Mouse (Mus musculus): ENCODE measurements around the gene Sco2. TPM values are rescaled to one million over a fixed set of nuclear protein-coding genes. Genes with fewer than 3 reads are reported as not detected.

Sco2 gene
- polyA plus RNA-seq, 1 experiment from 2014 or later = 2.4 TPM

DNA sequence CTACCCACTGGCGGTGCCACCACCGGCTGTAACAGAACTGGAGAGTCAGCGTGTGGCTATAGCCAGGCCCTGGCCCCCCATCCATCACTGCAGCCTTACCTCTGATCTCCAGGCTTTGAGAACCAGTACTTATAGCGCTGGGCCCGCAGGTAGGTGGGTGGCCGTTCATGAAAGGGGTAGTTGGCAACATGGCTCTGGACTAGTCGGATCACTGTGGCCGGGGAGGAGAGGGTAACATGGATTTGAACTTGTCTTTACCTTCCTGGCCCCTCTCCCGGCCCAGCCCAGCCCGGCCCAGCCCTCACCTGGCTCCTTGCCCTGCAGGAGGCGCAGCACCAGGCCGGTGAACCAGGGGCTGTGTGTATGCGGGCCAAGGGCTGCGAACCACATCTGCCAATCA lies 21.6 kb downstream of the Sco2 start:
- Histone ChIP-seq H3K27me3 (no peaks in the 10 kb centered on the region), H3K4me3 (replicated peaks) (no peak overlapping the region), H3K4me1 (replicated peaks) (peaks cover 22% of the 10 kb centered on the region), H3K36me3 (replicated peaks) (peaks cover 48% of the 10 kb centered on the region), H3K27ac (replicated peaks) (no peak overlapping the region), H3K9ac (no peak overlapping the region), H3K4me2 (no peak overlapping the region), H3K9me3 (replicated peaks) (no peaks in the 10 kb centered on the region)
- no peak for ATAC-seq (ENCODE audit: insufficient read depth)
- 92% methylated on average over 14 of the region's 14 CpGs for WGBS (ENCODE audit: insufficient replicate concordance)

DNA sequence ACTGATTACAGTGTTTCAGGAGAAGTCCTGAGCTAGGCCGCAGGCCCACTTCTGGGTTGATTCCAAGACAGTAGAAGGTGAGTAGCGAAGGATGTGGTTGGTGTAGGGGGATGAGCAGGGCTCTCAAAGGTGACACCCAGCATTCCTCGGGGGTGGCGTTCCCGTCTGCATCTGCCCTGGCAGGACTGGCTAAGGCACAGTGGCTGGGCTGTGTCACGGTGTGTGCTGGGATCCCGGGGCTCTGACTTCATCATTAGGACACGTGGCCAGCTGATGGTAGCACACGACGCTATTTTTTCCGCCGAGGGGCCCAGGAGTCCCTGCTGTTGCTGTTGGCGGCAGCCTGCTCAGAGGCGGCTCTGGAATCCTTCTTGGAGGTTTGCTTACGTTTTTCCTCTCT lies 22.3 kb downstream of the Sco2 start:
- no peak overlapping the region for H3K9ac ChIP-seq
- no peak overlapping the region for H3K27ac ChIP-seq (replicated peaks)
- no peaks in the 10 kb centered on the region for H3K27me3 ChIP-seq
- peaks cover 46% of the 10 kb centered on the region for H3K36me3 ChIP-seq (replicated peaks)
- no peaks in the 10 kb centered on the region for H3K9me3 ChIP-seq (replicated peaks)
- H3K4me1 ChIP-seq (replicated peaks) = peaks cover 17% of the 10 kb centered on the region
- H3K4me2 ChIP-seq = no peak overlapping the region
- 88% methylated on average over 15 of the region's 15 CpGs for WGBS (ENCODE audit: insufficient replicate concordance)
- no peak overlapping the region for H3K4me3 ChIP-seq (replicated peaks)
- ATAC-seq (ENCODE audit: insufficient read depth) = no peak

DNA sequence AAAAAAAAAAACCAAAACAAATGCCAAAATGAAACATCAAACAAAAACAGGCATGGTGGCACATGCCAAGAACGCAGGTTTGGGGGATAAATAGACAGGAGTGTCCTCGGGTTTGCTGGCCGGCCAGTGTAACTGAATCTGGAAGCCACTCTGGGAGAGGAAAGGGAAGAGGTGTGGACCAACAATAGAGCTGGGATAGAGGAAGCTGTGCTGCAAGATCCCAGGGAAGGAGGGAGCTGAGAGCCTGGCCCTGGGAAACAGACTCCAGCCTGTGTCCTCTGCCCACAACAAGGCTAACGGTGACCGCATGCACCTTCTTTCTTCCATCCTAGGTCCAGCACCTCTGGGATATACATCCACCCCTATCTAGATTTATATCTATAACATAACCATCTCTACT lies 23.2 kb downstream of the Sco2 start:
- WGBS (ENCODE audit: insufficient replicate concordance) = 72% methylated on average over 5 of the region's 5 CpGs
- H3K27ac ChIP-seq (replicated peaks) = no peak overlapping the region
- H3K9ac ChIP-seq = no peak overlapping the region
- H3K4me3 ChIP-seq (replicated peaks) = no peak overlapping the region
- no peak overlapping the region for H3K4me2 ChIP-seq
- no peaks in the 10 kb centered on the region for H3K27me3 ChIP-seq
- ATAC-seq (ENCODE audit: insufficient read depth) = no peak
- H3K9me3 ChIP-seq (replicated peaks) = no peaks in the 10 kb centered on the region
- peaks cover 46% of the 10 kb centered on the region for H3K36me3 ChIP-seq (replicated peaks)
- H3K4me1 ChIP-seq (replicated peaks) = peaks cover 17% of the 10 kb centered on the region

DNA sequence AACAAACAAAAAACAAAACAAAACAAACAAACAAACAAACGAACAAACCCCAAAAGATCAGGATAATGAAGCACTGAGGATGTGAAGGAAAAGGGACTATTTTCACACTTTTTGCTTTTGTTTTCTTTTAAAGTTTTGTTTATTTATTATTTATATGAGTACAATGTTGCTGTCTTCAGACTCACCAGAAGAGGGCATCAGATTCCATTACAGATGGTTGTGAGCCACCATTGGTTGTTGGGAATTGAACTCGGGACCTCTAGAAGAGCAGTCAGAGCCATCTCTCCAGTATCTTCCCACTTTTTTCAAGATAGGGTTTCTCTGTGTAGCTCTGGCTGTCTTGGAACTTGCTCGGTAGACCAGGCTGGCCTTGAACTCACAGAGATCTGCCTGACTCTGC lies 30.3 kb downstream of the Sco2 start:
- no peak for ATAC-seq (ENCODE audit: insufficient read depth)
- no peaks in the 10 kb centered on the region for H3K27me3 ChIP-seq
- H3K9me3 ChIP-seq (replicated peaks) = no peaks in the 10 kb centered on the region
- no peaks in the 10 kb centered on the region for H3K36me3 ChIP-seq (replicated peaks)
- no peak overlapping the region for H3K9ac ChIP-seq
- H3K27ac ChIP-seq (replicated peaks) = no peak overlapping the region
- H3K4me2 ChIP-seq = no peak overlapping the region
- H3K4me3 ChIP-seq (replicated peaks) = no peak overlapping the region
- no peaks in the 10 kb centered on the region for H3K4me1 ChIP-seq (replicated peaks)
- 59% methylated on average over 3 of the region's 3 CpGs for WGBS (ENCODE audit: insufficient replicate concordance)

DNA sequence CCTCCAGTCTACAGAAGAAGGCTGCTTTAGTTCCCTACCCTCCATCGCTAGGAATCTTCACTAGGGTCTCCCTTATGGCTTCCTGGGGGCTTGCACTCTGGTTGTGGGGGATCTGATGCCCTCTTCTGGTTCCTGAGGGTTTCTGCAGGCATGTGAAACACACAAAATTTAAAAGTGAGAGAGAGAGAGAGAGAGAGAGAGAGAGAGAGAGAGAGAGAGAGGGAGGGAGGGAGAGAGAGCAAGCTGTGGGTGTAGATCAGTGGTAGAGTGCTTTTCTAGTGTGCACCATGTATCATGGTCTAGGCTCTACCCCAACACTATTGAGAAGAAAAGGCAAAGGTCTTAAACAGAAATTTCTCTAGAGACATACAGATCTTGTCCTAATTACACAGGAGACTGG lies 32.0 kb downstream of the Sco2 start:
- Histone ChIP-seq H3K27ac (replicated peaks) (no peak overlapping the region), H3K27me3 (no peaks in the 10 kb centered on the region), H3K4me3 (replicated peaks) (no peak overlapping the region), H3K9me3 (replicated peaks) (no peaks in the 10 kb centered on the region), H3K4me1 (replicated peaks) (no peaks in the 10 kb centered on the region), H3K4me2 (no peak overlapping the region), H3K9ac (no peak overlapping the region), H3K36me3 (replicated peaks) (no peaks in the 10 kb centered on the region)
- ATAC-seq (ENCODE audit: insufficient read depth) = no peak
- 53% methylated on average over 1 of the region's 1 CpGs for WGBS (ENCODE audit: insufficient replicate concordance)

DNA sequence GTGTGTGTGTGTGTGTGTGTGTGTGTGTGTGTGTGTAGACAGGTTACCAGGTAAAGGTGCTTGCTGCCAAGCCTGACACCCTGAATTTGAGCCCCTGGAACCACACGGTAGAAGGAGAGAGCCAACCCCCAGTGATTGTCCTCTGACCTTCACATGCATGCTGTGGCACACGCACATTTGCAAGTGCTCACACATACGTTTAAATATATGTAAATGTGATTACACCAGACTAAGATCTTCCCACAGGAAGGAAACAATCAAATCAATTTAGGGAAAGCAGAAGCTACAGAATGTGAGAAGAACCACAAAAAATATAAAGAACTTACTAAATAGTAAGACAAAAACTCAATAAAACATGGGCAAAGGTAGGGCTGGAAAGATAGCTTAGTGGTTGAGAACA lies 33.5 kb downstream of the Sco2 start:
- 30% methylated on average over 3 of the region's 3 CpGs for WGBS (ENCODE audit: insufficient replicate concordance)

DNA sequence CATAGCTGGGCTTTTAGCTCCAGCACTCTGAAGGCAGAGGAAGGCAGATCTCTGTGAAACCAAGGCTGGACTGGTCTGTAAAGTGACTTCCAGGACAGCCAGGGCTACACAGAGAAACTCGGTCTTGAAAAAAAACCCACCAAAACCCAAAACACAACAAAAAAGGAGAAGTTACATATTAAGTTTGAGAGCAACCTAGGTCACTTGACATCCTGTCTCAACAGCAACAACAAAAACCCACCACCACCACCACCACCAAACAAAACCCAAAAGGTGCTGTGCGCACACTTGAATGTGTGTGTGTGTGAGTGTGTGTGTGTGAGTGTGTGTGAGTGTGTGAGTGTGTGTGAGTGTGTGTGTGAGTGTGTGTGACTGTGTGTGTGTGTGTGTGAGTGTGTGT lies 34.0 kb downstream of the Sco2 start:
- 36% methylated on average over 2 of the region's 2 CpGs for WGBS (ENCODE audit: insufficient replicate concordance)
- no peak overlapping the region for H3K4me2 ChIP-seq
- no peak overlapping the region for H3K4me3 ChIP-seq (replicated peaks)
- H3K27me3 ChIP-seq = no peaks in the 10 kb centered on the region
- H3K27ac ChIP-seq (replicated peaks) = no peak overlapping the region
- H3K4me1 ChIP-seq (replicated peaks) = no peaks in the 10 kb centered on the region
- no peaks in the 10 kb centered on the region for H3K9me3 ChIP-seq (replicated peaks)
- H3K9ac ChIP-seq = no peak overlapping the region
- no peaks in the 10 kb centered on the region for H3K36me3 ChIP-seq (replicated peaks)
- ATAC-seq (ENCODE audit: insufficient read depth) = no peak

More for the DNA sequence above, 33.5 kb downstream of the Sco2 start:
- no peaks in the 10 kb centered on the region for H3K9me3 ChIP-seq (replicated peaks)
- H3K27me3 ChIP-seq = no peaks in the 10 kb centered on the region
- H3K4me3 ChIP-seq (replicated peaks) = no peak overlapping the region
- H3K36me3 ChIP-seq (replicated peaks) = no peaks in the 10 kb centered on the region
- no peak for ATAC-seq (ENCODE audit: insufficient read depth)
- no peak overlapping the region for H3K4me2 ChIP-seq
- no peak overlapping the region for H3K9ac ChIP-seq
- no peak overlapping the region for H3K27ac ChIP-seq (replicated peaks)
- H3K4me1 ChIP-seq (replicated peaks) = no peaks in the 10 kb centered on the region

DNA sequence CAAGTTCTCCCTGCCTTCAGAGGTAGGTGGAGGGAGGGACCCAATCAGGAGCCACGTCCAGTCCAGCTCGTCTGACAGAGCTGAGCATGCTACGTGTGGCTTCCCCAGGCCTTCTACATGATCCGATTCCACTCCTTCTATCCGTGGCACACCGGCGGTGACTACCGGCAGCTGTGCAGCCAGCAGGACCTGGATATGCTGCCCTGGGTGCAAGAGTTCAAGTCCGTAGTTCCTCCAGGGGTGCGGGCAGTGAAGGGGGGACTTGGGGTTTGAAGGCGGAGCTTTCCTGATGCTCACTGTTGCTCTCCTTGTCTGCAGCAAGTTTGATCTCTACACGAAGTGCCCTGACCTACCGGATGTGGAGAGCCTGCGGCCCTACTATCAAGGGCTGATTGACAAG lies 37.2 kb downstream of the Sco2 start:
- ATAC-seq (ENCODE audit: insufficient read depth) = no peak

DNA sequence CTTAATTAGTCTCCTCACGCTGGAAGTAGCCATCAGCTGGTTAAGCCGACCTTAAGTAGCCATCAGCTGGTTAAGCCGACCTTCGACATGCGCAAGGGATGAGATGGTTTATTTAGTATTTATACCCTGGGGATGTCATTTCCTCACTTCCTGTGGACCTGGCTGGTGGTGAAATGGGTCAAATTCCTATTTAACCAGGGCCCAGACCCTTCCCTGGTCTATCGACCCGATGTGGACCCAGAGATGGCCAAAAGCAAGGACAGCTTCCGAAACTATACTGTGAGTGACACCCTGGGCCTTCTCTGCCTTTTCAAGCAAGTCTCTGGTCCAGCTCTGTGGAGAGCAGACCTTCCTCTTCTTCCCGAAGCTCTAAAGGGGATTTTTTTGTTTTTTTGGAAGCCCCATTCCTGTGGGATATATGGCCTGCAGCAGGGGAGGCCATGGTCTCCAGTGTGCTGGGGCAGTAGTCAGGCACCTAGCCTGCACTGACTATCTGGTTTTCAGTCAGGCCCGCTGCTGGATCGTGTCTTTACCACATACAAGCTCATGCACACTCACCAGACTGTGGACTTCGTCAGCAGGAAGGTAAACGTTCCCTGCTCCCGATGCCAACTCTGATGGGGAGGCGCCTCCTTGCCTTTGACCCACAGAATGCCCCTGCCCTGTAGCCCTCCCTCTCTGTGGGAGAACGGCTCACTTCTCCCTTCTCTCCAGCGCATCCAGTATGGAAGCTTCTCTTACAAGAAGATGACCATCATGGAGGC lies 38.7 kb downstream of the Sco2 start:
- Histone ChIP-seq H3K36me3 (replicated peaks) (no peaks in the 10 kb centered on the region), H3K4me1 (replicated peaks) (no peaks in the 10 kb centered on the region), H3K4me2 (peak overlapping the region; percentile 23; the same call in 1 of the 2 replicates), H3K9ac (no peak overlapping the region), H3K9me3 (replicated peaks) (no peaks in the 10 kb centered on the region), H3K27ac (replicated peaks) (no peak overlapping the region), H3K27me3 (no peaks in the 10 kb centered on the region), H3K4me3 (replicated peaks) (no peak overlapping the region)
- ATAC-seq (ENCODE audit: insufficient read depth) = no peak
- WGBS (ENCODE audit: insufficient replicate concordance) = 70% methylated on average over 17 of the region's 17 CpGs

More for the DNA sequence above, 37.2 kb downstream of the Sco2 start:
- no peak overlapping the region for H3K4me3 ChIP-seq (replicated peaks)
- no peaks in the 10 kb centered on the region for H3K9me3 ChIP-seq (replicated peaks)
- H3K9ac ChIP-seq = no peak overlapping the region
- H3K27ac ChIP-seq (replicated peaks) = no peak overlapping the region
- WGBS (ENCODE audit: insufficient replicate concordance) = 71% methylated on average over 14 of the region's 14 CpGs
- H3K36me3 ChIP-seq (replicated peaks) = no peaks in the 10 kb centered on the region
- no peaks in the 10 kb centered on the region for H3K27me3 ChIP-seq
- H3K4me1 ChIP-seq (replicated peaks) = no peaks in the 10 kb centered on the region
- no peak overlapping the region for H3K4me2 ChIP-seq

DNA sequence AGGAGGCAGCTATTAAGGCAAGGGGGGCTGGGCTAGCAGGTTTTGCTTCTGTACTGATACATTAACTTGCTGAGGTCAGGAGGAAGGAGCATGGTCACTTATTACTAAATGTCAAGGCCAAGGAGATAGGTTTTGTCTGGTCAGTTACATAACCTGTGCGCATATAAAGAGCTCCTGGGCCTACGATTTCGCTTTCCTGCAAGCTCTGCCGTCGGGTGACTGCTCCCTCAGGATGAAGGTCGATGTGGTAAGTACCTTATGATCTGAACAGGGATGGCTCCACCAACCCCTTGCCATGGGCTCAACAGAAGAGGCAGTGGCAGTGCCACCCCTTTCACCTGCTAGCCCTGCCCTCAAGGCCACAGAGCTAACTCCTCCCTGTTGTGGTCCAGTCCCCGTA lies 39.4 kb downstream of the Sco2 start, which contains the start of gene Miox:
Gene Miox, plus strand, starts transcription at position 128 of the 400 bp plus-strand sequence.
- Histone ChIP-seq H3K36me3 (replicated peaks) (no peaks in the 10 kb centered on the region), H3K4me1 (replicated peaks) (no peaks in the 10 kb centered on the region), H3K4me2 (peak within 1 kb of the TSS; percentile 23; the same call in 1 of the 2 replicates), H3K27me3 (no peaks in the 10 kb centered on the region), H3K27ac (replicated peaks) (no peak within 1 kb of the TSS), H3K9ac (no peak within 1 kb of the TSS), H3K4me3 (replicated peaks) (no peak within 1 kb of the TSS), H3K9me3 (replicated peaks) (no peaks in the 10 kb centered on the region)
- 76% methylated on average over 7 of the region's 7 CpGs for WGBS (ENCODE audit: insufficient replicate concordance)
- no peak for ATAC-seq (ENCODE audit: insufficient read depth)

DNA sequence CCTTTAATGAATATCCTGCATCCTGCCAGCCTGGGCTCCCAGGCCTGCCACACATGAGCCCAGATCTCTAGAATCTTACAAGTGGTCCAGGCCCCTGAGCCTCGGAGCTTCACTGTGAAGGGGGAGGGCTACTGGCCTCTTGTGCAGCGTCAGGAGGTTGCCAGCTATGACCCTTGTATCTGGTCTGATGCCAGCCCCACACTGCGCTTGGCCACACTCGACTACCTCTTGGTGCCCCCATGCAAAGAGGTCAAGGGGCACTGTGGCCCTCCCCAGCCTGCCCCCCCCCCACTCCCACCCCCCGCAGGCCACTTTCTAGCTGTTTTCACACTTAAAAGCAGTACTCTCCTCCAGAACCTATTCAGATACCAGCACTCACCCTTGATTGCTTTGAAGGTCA lies 47.2 kb downstream of the Sco2 start:
- no peak overlapping the region for H3K9ac ChIP-seq
- H3K4me2 ChIP-seq = no peak overlapping the region
- ATAC-seq (ENCODE audit: insufficient read depth) = no peak
- 54% methylated on average over 5 of the region's 5 CpGs for WGBS (ENCODE audit: insufficient replicate concordance)
- no peaks in the 10 kb centered on the region for H3K36me3 ChIP-seq (replicated peaks)
- peaks cover 19% of the 10 kb centered on the region for H3K4me1 ChIP-seq (replicated peaks)
- no peak overlapping the region for H3K4me3 ChIP-seq (replicated peaks)
- H3K27ac ChIP-seq (replicated peaks) = no peak overlapping the region
- H3K9me3 ChIP-seq (replicated peaks) = no peaks in the 10 kb centered on the region
- peaks cover 39% of the 10 kb centered on the region for H3K27me3 ChIP-seq

DNA sequence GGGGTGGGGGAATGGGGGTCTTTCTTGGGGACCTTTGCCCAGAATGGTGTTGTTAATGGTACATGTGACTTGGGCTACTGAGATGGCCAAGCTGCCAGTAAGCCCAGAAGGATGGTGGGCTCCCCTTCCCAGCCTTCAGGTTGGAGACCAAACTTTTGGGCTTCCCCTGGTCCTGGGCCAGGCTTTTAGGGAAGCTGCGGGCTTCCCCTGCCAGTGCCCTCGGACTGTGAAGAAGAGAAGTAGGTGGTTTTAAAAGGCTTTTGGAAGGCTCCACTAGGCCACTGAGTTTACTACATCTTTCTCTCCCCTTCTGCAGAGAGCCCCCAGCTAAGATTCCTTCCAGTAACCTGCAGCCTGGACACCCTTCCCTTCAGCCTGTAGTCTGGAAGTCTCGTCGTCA lies 50.0 kb downstream of the Sco2 start:
- H3K4me2 ChIP-seq = peak overlapping the region; percentile 65
- peak overlapping the region; percentile 52 for H3K4me3 ChIP-seq (replicated peaks)
- H3K27me3 ChIP-seq = peaks cover 46% of the 10 kb centered on the region
- no peak overlapping the region for H3K27ac ChIP-seq (replicated peaks)
- no peaks in the 10 kb centered on the region for H3K9me3 ChIP-seq (replicated peaks)
- peaks cover 30% of the 10 kb centered on the region for H3K4me1 ChIP-seq (replicated peaks)
- no peaks in the 10 kb centered on the region for H3K36me3 ChIP-seq (replicated peaks)
- no peak for ATAC-seq (ENCODE audit: insufficient read depth)
- 52% methylated on average over 4 of the region's 4 CpGs for WGBS (ENCODE audit: insufficient replicate concordance)
- H3K9ac ChIP-seq = no peak overlapping the region
